Mouse (Mus musculus): ENCODE data around the gene Thegl. TPM values are rescaled to one million over a fixed set of nuclear protein-coding genes. Genes with fewer than 3 reads are reported as not detected.

Gene Thegl
- not detected in 2 replicates for polyA plus RNA-seq (2015; fragmentation: Nextera tagmentation; extraction: Ambion mirVana)

GRCm38 (mm10) chr5:77015544-77016482, at the start of gene Thegl:
Gene Thegl (plus strand): TSS chr5:77016023.

GRCm38 (mm10) chr5:76974554-76975285, 41.1 kb upstream of the Thegl start, which contains the start of gene Srp72:
Gene Srp72 (plus strand): TSS chr5:76974683.

GRCm38 (mm10) chr5:77004051-77004821, 11.6 kb upstream of the Thegl start, which contains the start of gene Arl9:
Gene Arl9 (plus strand): TSS chr5:77004055.

Other genes starting within 250 kb of the Thegl start
- 5.6 and 7.0 TPM in 2 replicates for gene Aasdh, start 110.5 kb upstream of the Thegl start, polyA plus RNA-seq (2015; fragmentation: Nextera tagmentation; extraction: Ambion mirVana)
- 135 and 140 TPM in 2 replicates for gene Paics, start 64.7 kb upstream of the Thegl start, polyA plus RNA-seq (2015; fragmentation: Nextera tagmentation; extraction: Ambion mirVana)
- gene Ppat, start 64.4 kb upstream of the Thegl start, polyA plus RNA-seq (2015; fragmentation: Nextera tagmentation; extraction: Ambion mirVana) = 28.4 and 29.4 TPM in 2 replicates
- 44.1 and 46.4 TPM in 2 replicates for gene Srp72, start 41.3 kb upstream of the Thegl start, polyA plus RNA-seq (2015; fragmentation: Nextera tagmentation; extraction: Ambion mirVana)
- gene Arl9, start 12.0 kb upstream of the Thegl start, polyA plus RNA-seq (2015; fragmentation: Nextera tagmentation; extraction: Ambion mirVana) = not detected in 2 replicates
- gene Hopx, start 99.1 kb downstream of the Thegl start, polyA plus RNA-seq (2015; fragmentation: Nextera tagmentation; extraction: Ambion mirVana) = 2.7 TPM in 2 replicates
- 5.3 and 7.7 TPM in 2 replicates for gene Spink2, start 195.4 kb downstream of the Thegl start, polyA plus RNA-seq (2015; fragmentation: Nextera tagmentation; extraction: Ambion mirVana)
- gene Rest, start 249.5 kb downstream of the Thegl start, polyA plus RNA-seq (2015; fragmentation: Nextera tagmentation; extraction: Ambion mirVana) = 11.5 and 12.1 TPM in 2 replicates